Mouse (Mus musculus) retina, adult 2 months (tissue): ENCODE results near the gene Pknox2.

Source experiments
- DNase-seq: peaks from one replicate; pipeline ENCODE4 v3.0.0-alpha.2; 2012; ENCODE audit warnings: low read depth, low spot score

The Pknox2 gene

DNA sequence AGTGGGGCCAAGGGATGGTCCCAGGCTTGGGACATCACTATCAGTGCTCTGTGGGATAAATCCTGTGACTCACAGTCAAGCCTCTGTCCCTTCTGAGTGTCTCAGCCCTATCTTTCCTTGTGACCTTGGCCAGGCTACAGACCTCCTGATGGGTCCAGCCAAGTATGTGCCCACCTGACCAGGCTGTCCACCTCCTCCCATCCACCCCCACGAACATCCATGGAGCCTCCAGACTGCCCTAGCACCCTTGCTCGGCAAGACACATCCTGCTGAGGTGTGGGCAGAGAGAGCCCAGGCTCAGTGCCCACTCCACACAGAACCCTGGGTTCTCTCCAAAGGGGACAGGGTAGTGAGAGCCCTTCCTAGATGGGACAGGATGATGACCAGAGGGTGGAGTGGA lies 204.6 kb downstream of the Pknox2 start:
- DNase-seq, result no peak

DNA sequence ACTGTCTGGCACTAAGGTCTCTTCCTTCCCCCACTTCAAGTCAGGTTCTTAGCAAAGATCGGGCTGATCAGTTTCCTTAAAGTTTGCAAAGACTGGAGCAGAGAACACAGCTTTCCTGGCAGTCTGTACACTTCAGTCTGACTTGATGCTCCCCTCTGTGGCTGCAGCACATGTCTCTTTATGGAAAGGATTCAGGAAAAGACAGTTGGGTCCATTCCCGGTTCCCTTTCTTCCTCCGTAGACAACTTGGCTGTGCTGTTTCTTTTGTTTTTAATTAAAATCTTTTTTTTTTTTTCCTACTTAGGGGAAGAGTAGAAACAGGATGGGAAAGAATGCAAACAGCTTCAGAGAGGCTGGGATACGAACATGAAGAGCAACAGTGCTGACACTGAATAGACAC lies 205.1 kb downstream of the Pknox2 start:
- DNase-seq, result no peak

DNA sequence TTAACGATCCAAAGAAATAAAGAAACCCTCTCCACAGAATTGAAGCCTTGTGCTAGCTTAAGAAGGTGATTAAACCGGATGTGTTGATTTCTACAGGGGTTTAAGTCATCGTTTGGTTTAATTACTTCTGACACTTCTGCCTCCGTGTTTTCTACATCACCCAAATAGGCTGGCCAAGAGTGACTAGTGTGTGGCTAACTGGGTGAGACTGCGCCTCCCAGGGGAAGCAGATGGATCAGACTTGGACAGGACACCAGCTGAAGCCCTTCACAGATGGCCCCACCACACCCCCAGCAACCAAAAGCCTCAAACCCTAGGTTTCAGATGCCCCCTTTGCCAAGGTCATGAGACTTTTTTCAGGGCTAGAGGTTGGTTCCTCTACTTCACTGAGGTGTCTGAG lies 205.6 kb downstream of the Pknox2 start:
- DNase-seq, result no peak

DNA sequence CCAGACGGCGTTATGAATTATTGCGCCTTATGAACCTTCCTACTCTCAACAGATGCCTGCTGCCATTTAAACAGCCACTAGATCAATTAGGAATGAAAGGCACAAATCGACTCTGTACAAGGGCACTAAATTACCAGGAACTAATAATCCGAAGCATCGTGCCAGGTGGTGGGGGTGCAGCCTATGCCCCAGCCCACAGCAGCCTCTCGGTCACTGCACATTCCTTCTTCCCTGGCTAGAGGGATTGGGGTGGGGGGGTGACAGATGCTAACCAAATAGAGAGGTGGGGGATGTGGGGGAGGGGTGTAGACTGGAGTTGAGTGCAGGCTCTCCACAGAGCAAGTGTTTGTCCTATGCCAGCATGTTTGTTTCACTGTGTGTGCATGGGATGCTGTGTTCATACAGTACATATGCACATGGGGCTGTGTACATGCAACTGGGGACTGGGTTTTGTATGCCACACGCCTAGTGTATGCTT lies 208.6 kb downstream of the Pknox2 start:
- DNase-seq, result no peak

DNA sequence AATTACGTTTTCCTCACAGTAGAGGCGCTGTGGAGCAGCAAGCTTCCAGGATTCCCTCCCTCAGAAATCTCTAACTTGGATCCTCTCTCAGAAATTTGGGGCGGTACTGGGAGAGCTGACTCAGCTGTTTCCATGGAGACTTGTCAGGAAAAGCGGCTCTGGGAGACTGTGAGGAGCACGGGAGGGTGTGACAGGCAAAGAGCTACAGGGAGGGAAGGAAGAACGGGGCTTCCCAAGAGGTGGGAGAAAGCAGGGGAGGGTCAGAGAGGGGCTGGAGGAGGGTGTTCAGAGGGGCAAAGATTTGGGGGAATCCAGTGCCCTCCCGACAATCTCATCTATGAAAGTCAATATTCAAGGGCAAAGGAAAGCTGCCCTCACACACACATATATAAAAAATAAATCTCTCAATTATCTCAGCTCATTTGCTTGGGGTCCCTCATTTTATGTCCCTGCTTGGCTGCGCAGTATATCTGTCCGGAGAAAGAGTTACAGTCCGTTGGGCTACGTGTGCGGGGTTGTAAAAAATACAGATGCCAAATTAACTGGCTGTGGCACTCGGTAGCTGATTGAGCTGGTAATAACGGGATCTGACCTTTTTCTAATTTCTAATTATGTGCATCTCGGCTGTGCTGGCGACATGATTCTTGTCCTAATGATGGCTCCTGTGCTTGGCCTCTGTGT lies 213.3 kb downstream of the Pknox2 start:
- peak; percentile 30 for DNase-seq

DNA sequence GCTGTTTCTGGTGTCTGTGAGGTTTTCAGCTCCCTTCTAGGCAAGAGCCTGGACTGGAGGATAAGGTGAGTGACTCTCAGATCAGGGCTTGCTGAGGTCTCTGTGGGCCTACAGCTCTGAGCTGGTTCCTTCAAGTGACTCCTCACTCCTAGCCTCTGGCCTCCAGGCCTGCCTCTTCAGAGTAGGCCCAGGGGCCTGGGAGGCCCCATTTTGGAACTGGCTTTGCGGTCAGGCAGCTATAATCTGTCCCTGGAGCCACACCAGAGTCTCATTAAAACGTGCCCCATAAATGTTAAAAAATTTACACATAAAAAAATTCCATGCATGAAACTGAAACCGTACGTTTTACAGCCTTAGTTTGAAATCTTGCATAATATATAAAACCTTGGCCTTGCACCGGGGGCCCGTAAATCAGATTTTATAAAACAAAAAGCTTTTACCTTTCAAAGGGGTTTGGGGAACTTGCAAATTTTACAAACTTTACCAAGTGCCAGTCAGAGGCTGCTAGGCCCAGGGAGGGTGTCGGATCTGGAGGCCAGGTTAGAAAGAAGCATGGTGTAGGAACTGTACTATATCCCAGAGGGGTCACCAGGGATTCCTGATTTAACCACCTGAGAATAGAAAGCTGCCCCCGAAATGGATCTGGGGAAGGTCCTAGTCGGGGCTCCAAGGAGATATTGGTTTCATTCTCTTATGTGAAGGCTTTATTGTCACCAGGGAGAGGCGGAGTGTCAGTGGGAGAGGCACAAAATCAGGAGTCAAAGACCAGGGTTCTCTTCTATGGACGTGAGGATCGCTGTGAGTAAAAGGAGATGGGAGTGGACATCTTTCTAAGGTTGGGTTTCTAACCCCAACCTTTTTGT lies 214.0 kb downstream of the Pknox2 start:
- no peak for DNase-seq

DNA sequence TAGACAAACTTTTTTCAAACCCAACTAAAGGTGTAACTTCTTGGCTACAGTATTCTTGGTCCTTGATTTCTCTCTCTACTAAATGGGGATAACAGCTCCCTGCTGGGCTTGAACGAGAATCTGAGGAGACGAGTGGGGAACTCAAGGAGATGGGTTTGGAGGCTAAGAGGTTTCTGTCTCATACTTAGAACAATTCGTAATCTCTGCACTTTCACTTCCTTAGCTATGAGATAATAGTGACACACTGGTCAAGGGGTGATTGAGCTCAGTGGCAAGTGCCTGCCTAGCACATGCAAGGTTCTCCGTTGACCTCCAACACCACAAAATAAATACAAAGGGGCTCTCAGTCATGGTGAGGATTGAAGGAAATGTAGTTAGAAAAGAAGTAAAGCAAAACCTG lies 215.6 kb downstream of the Pknox2 start:
- no peak for DNase-seq

DNA sequence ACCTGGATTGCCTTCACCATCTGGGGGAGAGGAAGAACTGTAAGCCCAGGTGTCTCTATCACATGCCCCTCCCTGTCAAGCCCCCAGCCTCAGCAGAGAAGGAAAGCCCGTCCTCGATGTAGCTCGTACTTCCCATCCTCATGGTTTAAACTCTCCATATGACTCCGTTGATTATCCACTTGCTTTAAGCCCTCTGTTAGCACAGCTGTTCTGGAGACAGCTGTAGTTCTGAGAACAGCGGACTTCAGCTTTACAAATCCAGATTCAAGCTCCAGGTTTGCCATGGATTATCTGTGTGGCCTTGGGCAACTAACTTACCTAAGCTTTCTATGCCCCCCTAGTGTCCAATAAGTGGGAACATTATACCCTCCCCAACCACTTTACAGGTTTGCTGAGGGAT lies 223.5 kb downstream of the Pknox2 start:
- DNase-seq, result no peak

DNA sequence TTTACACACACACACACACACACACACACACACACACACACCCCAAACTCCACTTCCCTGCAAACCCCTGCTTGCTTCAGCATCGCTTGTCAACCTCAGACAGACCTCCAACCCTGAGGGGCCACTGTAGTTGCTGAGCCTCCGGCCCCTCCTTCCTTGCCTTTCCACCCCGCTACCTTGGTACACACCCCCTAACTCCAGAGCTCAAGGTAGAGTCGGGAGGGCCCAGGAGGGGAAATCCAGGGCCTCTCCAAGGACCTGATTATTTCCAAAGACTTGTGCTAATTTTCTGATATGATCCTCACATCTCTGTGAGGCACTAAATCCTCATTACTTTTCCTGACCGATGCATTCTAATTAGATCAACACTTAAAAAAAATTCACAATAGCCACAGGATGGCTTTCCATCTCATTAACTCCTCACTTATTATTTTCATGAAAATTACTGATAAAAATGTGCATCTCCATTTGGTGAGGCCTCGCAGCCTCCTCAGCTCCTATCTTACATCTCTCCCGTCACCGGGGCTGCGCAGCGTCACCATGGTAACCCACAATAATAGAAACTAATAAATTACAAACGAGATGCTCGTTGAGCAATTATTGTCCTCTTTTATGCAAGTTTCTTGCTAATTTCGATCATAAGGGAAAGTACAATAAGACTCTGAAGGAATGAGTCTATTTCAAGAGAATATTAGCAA lies 225.3 kb downstream of the Pknox2 start:
- no peak for DNase-seq

DNA sequence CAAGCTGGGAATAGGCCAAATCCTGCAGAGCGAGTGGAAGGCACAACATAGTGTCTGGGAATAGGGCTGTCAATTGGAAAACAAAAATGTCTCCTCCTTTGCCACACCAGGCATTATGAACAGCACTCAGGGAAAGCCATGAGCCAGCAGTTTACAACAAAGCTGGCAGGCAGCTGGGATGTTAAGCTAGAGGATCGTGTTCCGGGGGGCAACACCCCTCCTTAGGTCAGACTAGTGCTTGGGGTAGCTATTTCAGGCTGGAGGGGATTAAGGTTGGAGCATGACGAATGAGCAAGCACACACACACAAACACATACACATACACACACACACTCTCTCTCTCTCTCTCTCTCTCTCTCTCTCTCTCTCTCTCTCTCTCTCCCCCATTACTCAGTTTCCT lies 227.7 kb downstream of the Pknox2 start:
- DNase-seq, result no peak

DNA sequence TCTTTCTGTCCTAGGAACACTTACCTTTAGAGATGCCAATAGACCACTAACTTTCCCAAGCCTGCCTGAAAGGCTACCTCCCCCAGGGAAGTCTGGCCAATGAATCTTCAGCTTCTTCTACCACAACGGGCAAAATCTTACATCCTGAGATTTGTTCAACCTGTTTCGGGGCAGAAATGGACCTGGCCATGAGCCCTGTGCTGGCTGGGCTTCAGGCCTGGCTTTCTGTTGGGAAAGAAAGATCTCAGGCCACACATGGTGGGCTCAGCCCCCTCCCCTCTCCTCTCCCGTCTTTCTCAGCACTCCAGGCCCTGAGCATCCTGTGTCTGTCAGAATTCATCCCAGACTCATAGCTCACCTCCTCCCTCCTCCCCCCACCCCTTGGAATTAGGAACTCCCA lies 228.6 kb downstream of the Pknox2 start:
- DNase-seq, result no peak

DNA sequence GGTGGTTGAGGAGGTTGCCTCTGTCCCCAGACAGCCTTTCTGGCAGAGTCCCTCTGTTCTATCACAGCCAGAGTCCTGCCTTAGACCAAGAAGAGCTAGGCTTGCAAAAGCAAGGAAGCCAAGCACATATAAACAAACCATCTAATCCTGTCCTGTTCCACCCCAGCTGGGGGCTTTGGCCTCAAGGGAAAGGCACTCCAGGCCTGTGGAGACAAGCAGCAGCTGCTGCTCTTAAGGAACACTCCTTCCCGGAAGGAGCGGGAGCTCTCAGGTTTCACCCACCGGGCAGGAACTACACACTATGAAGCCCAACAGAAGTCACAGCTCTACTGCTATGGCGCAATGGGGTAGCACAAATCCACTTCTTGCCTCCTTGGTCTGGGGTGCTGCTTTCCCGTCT lies 230.3 kb downstream of the Pknox2 start:
- no peak for DNase-seq

DNA sequence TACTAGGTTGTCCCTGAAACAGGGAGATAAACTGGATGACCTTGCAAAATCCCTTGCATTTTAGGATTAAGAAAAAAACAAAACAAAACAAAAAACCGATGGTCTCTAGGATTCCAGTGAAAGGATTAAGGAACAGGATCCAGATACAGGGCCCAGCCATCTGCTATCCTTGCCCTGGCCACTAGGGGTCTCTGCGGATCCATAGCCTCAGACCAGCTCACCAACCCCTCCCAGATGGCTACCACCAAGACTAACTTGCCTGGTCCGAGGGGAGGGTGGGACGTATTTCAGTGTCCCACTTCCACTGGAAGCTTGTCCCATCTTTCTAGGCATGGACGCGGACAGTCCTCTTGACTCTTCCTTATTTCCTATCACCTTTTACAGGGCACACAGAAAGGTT lies 230.8 kb downstream of the Pknox2 start:
- DNase-seq, result peak; percentile 48

DNA sequence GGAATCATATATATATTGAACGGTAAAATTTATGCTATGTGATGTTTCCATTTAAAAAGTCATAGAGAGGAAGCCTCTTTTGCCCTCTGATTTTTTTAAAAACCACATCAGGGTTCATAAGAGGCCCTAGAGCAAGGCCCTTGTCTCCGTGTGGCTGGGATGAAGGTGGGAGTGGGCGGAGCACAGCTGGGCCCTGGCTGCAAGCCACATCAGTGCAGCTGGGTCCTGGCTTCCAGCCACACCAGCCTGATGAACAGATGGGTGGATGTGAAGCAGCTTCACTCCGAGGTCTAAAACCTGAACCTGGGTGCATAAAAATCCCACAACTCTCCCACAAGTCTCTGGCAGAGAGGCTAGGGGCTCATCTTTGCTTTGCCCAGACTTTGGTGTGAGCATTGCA lies 241.8 kb downstream of the Pknox2 start:
- DNase-seq, result no peak

DNA sequence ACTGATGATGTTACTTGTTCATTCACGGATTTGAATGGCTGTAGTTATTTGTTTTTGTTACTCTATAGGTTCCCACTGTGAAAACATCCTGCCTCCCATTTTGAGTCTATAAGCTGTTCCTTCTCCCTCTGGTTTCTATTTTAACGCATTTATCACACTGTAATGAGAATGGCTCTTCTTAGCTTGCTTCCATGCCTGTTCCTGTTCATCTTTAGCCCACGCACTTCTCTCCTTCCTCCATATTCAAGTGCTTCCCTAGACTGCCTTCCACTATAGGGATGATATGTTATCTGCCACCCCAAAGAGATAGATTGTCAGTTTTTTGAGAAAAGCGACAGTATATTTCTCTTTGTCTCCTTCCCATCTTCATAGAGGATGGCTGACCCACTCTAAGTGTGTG lies 246.7 kb downstream of the Pknox2 start:
- no peak for DNase-seq

DNA sequence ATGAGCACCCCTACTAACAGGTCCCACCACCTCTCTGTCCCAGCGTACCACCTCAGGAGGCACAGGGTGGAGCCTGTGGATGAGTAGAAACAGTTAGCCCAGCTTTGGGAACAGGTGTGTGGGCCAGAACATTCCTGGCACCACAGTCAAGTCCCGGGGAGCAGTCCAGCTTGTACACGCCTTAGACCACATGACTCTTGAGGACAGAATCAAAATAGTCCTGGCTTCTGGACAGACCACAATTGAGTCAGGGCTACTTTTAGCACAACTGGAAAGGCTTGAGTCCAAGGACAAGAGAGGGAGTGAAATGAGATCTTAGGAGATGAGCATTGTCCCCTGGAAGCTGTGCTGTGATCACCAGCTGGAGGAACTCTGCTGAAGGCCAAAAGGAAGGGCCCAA lies 248.6 kb downstream of the Pknox2 start:
- no peak for DNase-seq

DNA sequence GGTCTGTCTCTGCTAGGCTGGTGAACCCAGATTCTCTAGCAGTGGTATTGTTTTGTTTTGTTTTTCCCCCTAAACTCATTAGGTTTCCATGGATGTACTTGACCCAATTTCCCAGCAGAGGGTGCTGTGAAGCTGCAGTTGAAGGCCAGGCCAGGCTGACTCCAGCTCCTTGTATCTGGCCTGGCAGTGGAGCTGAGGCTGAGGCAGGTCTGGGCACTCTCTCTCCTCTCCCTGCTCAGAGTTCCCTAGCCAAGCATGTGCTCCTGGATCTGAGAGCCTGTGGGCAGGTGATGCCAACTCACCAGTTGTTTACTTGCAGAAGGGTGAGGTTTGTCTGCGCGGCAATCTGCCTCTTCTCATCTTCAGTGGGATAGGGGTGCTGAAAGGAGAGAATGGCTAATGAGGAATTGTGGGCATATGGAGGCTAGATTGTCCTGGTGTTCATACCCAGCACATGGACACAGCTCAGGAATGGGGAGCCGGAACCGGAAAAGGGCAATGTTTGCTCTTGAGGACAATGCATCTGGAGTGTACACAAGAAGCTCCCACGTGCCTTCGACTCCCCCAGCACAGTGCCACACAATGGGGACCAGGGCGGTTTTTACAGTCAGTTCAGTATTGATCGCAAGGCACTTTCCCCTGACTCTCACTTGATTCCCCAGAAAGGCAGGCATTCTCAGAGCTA lies 252.1 kb downstream of the Pknox2 start:
- DNase-seq, result no peak

DNA sequence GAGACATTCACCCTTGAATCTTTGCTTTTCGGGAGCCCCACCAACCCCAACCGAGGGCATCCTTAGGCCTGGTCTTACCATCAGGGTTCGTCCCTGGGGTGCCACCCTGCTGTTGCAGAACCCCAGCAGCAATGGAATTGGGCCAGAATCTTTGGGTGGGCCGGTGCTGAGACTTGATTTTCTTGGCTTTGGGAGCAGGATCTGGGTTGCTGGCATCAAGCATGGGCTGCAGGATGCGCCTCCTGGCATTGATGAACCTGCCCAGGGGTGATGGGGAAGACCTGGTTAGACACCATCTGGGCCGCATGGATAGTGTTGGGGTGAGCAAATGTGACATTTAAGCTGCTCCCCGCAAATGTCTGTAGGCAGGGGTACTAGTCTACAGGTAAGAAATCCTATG lies 253.0 kb downstream of the Pknox2 start:
- DNase-seq, result no peak

DNA sequence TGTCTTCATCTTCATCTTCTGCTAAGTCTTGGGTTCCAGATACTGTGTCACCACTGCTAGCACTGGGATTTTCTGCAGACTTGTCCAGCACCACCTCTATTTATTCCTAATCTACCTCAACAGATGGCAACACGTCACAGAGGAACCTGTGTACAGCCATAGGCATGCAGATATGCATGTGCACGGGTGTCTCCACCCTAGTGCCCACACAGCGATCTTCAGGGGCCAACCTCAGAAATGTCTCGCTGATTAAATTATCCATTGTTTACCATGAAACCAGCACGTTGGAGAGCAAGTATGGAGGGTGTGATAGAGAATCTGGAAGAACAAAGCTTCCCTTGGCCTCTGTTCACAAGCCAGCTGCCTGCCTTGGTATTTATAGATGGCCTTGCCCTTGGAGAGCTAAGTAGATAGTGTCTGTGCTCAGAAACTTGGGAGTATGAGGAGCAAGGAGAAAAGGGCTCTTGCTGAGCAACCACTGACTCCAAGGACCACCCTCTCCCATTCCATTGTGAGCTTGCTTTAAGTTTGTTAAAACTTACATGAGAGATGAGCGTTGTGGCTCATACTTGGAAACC lies 253.7 kb downstream of the Pknox2 start:
- DNase-seq, result no peak

DNA sequence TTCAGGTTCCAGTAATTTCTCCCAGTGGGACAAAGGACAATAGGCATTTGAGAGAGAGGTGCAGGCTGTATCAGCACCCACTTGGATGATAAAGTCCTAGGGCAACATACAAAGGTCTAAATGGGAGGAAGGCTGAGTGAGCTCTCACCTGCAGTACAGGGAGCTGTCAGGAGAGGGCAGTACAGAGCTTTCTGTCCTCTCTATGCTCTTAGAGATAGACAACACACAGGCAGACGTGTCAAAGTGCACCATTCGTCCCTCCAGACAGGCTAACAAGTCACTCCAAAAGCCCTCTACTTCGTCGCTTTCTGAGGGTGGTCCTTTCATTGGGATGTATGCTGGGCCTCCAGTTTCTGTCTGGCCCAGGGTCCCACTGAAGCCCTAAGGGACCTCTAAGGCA lies 256.7 kb downstream of the Pknox2 start:
- peak; percentile 11 for DNase-seq

DNA sequence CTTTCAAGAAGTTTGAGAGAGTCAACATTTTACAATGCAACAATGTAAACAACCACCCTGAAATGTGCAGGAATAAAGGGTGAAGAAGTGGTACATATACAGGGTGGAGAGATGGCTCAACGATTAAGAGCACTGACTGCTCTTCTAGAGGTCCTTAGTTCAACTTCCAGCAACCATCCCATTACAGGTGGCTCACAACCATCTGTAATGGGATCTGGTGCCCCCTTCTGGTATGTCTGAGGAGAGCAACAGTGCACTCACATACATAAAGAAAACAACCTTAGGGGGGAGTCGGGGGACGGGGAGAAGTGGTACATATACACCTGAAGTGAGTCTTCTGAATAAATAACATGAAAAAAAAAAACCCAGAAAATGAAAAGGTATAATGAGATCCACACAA lies 262.0 kb downstream of the Pknox2 start:
- no peak for DNase-seq

DNA sequence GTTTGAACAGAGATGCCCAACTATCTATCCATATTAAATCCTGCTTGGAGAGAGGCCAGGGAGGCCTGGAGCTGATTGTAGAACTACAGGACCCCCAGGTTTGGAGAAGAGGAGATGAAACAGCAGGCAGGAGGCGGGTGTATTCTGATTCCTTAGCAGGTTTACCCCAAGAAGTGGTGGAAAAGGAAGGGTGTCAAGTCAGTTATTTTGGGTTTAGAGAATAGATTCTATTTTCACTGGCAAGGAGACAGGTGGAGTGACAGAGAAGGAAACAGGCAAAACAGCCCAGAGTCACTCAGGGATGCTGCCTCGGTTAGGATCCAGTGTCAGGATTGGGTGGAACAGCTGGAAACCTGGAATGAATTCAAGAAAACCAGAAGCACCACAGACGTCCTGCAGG lies 263.6 kb downstream of the Pknox2 start:
- no peak for DNase-seq
